Mouse (Mus musculus): ENCODE results near the gene 1700042G07Rik. TPM values are rescaled to one million over a fixed set of nuclear protein-coding genes. Genes with fewer than 3 reads are reported as not detected.

Gene 1700042G07Rik
- polyA plus RNA-seq (2015; fragmentation: Nextera tagmentation; extraction: Ambion mirVana), result not detected in 2 replicates

- Histone ChIP-seq H3K4me2 (ENCODE audit: low read length) (no peak within 1 kb of the TSS), H3K9ac (ENCODE audit: low read depth, low read length) (no peak within 1 kb of the TSS), H3K4me1 (ENCODE audit: control insufficient read depth, insufficient read depth, low read depth, low read length) (peaks cover 19% of the 10 kb centered on the region), H3K36me3 (ENCODE audit: control insufficient read depth, insufficient read depth, low read length) (no peaks in the 10 kb centered on the region), H3K27me3 (replicated peaks; ENCODE audit: control insufficient read depth, insufficient read depth, low read length) (no peaks in the 10 kb centered on the region), H3K9me3 (ENCODE audit: control insufficient read depth, low read length) (no peaks in the 10 kb centered on the region), H3K27ac (ENCODE audit: low read depth, low read length) (no peak within 1 kb of the TSS), H3K4me3 (ENCODE audit: low read length) (no peak within 1 kb of the TSS)
- ATAC-seq, result no peak
- WGBS, result 83% methylated on average over 6 of the region's 6 CpGs
These were observed at the start of gene 1700042G07Rik, which contains the start of gene Gm49337 for GRCm38 (mm10) chr4:116173072-116173471. 1700042G07Rik (plus strand) TSS chr4:116173372. Gm49337 (plus strand) TSS chr4:116173384.

GRCm38 (mm10) chr4:116123602-116124519, 49.3 kb upstream of the 1700042G07Rik start, which contains the start of the genes Rad54l and Pomgnt1:
Rad54l (minus strand) TSS chr4:116123690.
Pomgnt1 (plus strand) TSS chr4:116123840.
- Histone ChIP-seq H3K36me3 (ENCODE audit: control insufficient read depth, insufficient read depth, low read length) (no peaks in the 10 kb centered on the region), H3K4me2 (ENCODE audit: low read length) (peak within 1 kb of the TSS; percentile 68), H3K27ac (ENCODE audit: low read depth, low read length) (peak within 1 kb of the TSS; percentile 67), H3K9me3 (ENCODE audit: control insufficient read depth, low read length) (no peaks in the 10 kb centered on the region), H3K9ac (ENCODE audit: low read depth, low read length) (peak within 1 kb of the TSS; percentile 70), H3K4me1 (ENCODE audit: control insufficient read depth, insufficient read depth, low read depth, low read length) (peaks cover 14% of the 10 kb centered on the region), H3K27me3 (replicated peaks; ENCODE audit: control insufficient read depth, insufficient read depth, low read length) (no peaks in the 10 kb centered on the region), H3K4me3 (ENCODE audit: low read length) (peak within 1 kb of the TSS; percentile 62)
- WGBS, result 4% methylated on average over 24 of the region's 24 CpGs
- peak; percentile 98 for ATAC-seq

- no peaks in the 10 kb centered on the region for H3K9me3 ChIP-seq (ENCODE audit: control insufficient read depth, low read length)
- H3K4me2 ChIP-seq (ENCODE audit: low read length), result no peak overlapping the region
- no peak for ATAC-seq
- no peak overlapping the region for H3K27ac ChIP-seq (ENCODE audit: low read depth, low read length)
- WGBS, result 98% methylated on average over 4 of the region's 4 CpGs
- no peak overlapping the region for H3K4me3 ChIP-seq (ENCODE audit: low read length)
- peaks cover 14% of the 10 kb centered on the region for H3K4me1 ChIP-seq (ENCODE audit: control insufficient read depth, insufficient read depth, low read depth, low read length)
- no peaks in the 10 kb centered on the region for H3K36me3 ChIP-seq (ENCODE audit: control insufficient read depth, insufficient read depth, low read length)
- H3K9ac ChIP-seq (ENCODE audit: low read depth, low read length), result no peak overlapping the region
- no peaks in the 10 kb centered on the region for H3K27me3 ChIP-seq (replicated peaks; ENCODE audit: control insufficient read depth, insufficient read depth, low read length)
These were observed 47.3 kb upstream of the 1700042G07Rik start for GRCm38 (mm10) chr4:116125803-116126386.

GRCm38 (mm10) chr4:116127956-116128355, 45.2 kb upstream of the 1700042G07Rik start:
- Histone ChIP-seq H3K4me1 (ENCODE audit: control insufficient read depth, insufficient read depth, low read depth, low read length) (peaks cover 12% of the 10 kb centered on the region), H3K9me3 (ENCODE audit: control insufficient read depth, low read length) (no peaks in the 10 kb centered on the region), H3K9ac (ENCODE audit: low read depth, low read length) (no peak overlapping the region), H3K4me3 (ENCODE audit: low read length) (no peak overlapping the region), H3K36me3 (ENCODE audit: control insufficient read depth, insufficient read depth, low read length) (no peaks in the 10 kb centered on the region), H3K27me3 (replicated peaks; ENCODE audit: control insufficient read depth, insufficient read depth, low read length) (no peaks in the 10 kb centered on the region), H3K4me2 (ENCODE audit: low read length) (no peak overlapping the region), H3K27ac (ENCODE audit: low read depth, low read length) (no peak overlapping the region)
- ATAC-seq, result no peak
- 55% methylated on average over 6 of the region's 6 CpGs for WGBS

- H3K27me3 ChIP-seq (replicated peaks; ENCODE audit: control insufficient read depth, insufficient read depth, low read length), result no peaks in the 10 kb centered on the region
- H3K9ac ChIP-seq (ENCODE audit: low read depth, low read length), result 0 out of 2 replicates have a peak overlapping the region, but pooled peaks have one; percentile 4
- no peak overlapping the region for H3K4me3 ChIP-seq (ENCODE audit: low read length)
- no peak overlapping the region for H3K4me2 ChIP-seq (ENCODE audit: low read length)
- H3K36me3 ChIP-seq (ENCODE audit: control insufficient read depth, insufficient read depth, low read length), result no peaks in the 10 kb centered on the region
- H3K27ac ChIP-seq (ENCODE audit: low read depth, low read length), result no peak overlapping the region
- no peaks in the 10 kb centered on the region for H3K9me3 ChIP-seq (ENCODE audit: control insufficient read depth, low read length)
- ATAC-seq, result no peak
- WGBS, result 88% methylated on average over 4 of the region's 4 CpGs
- H3K4me1 ChIP-seq (ENCODE audit: control insufficient read depth, insufficient read depth, low read depth, low read length), result no peaks in the 10 kb centered on the region
These were observed 40.0 kb upstream of the 1700042G07Rik start for GRCm38 (mm10) chr4:116133126-116133525.

GRCm38 (mm10) chr4:116134990-116135389, 38.2 kb upstream of the 1700042G07Rik start:
- WGBS, result 35% methylated on average over 2 of the region's 2 CpGs

GRCm38 (mm10) chr4:116137421-116137996, 35.7 kb upstream of the 1700042G07Rik start:
- Histone ChIP-seq H3K36me3 (ENCODE audit: control insufficient read depth, insufficient read depth, low read length) (no peaks in the 10 kb centered on the region), H3K27me3 (replicated peaks; ENCODE audit: control insufficient read depth, insufficient read depth, low read length) (no peaks in the 10 kb centered on the region), H3K4me2 (ENCODE audit: low read length) (no peak overlapping the region), H3K9me3 (ENCODE audit: control insufficient read depth, low read length) (no peaks in the 10 kb centered on the region), H3K27ac (ENCODE audit: low read depth, low read length) (no peak overlapping the region), H3K4me1 (ENCODE audit: control insufficient read depth, insufficient read depth, low read depth, low read length) (no peaks in the 10 kb centered on the region), H3K4me3 (ENCODE audit: low read length) (no peak overlapping the region), H3K9ac (ENCODE audit: low read depth, low read length) (no peak overlapping the region)
- ATAC-seq, result no peak
- WGBS, result 52% methylated on average over 13 of the region's 13 CpGs

More at GRCm38 (mm10) chr4:116134990-116135389, 38.2 kb upstream of the 1700042G07Rik start:
- Histone ChIP-seq H3K4me2 (ENCODE audit: low read length) (no peak overlapping the region), H3K36me3 (ENCODE audit: control insufficient read depth, insufficient read depth, low read length) (no peaks in the 10 kb centered on the region), H3K27me3 (replicated peaks; ENCODE audit: control insufficient read depth, insufficient read depth, low read length) (no peaks in the 10 kb centered on the region), H3K4me1 (ENCODE audit: control insufficient read depth, insufficient read depth, low read depth, low read length) (no peaks in the 10 kb centered on the region), H3K27ac (ENCODE audit: low read depth, low read length) (no peak overlapping the region), H3K9me3 (ENCODE audit: control insufficient read depth, low read length) (no peaks in the 10 kb centered on the region), H3K9ac (ENCODE audit: low read depth, low read length) (no peak overlapping the region; the same call in 1 of the 2 replicates), H3K4me3 (ENCODE audit: low read length) (no peak overlapping the region)
- peak; percentile 50; the same call in 1 of the 2 replicates for ATAC-seq

- H3K36me3 ChIP-seq (ENCODE audit: control insufficient read depth, insufficient read depth, low read length), result no peaks in the 10 kb centered on the region
- ATAC-seq, result no peak
- no peak overlapping the region for H3K27ac ChIP-seq (ENCODE audit: low read depth, low read length)
- no peak overlapping the region for H3K9ac ChIP-seq (ENCODE audit: low read depth, low read length)
- H3K4me2 ChIP-seq (ENCODE audit: low read length), result no peak overlapping the region
- no peaks in the 10 kb centered on the region for H3K27me3 ChIP-seq (replicated peaks; ENCODE audit: control insufficient read depth, insufficient read depth, low read length)
- no peaks in the 10 kb centered on the region for H3K9me3 ChIP-seq (ENCODE audit: control insufficient read depth, low read length)
- peaks cover 5% of the 10 kb centered on the region; the same call in 1 of the 2 replicates for H3K4me1 ChIP-seq (ENCODE audit: control insufficient read depth, insufficient read depth, low read depth, low read length)
- no peak overlapping the region for H3K4me3 ChIP-seq (ENCODE audit: low read length)
- WGBS, result 78% methylated on average over 7 of the region's 7 CpGs
These were observed 32.2 kb upstream of the 1700042G07Rik start for GRCm38 (mm10) chr4:116140801-116141574.

Data from hindbrain, embryonic 16.5 days (tissue).